Mouse (Mus musculus): ENCODE results near the gene Olfr118. TPM values are rescaled to one million over a fixed set of nuclear protein-coding genes. Genes with fewer than 3 reads are reported as not detected.
"Not testable (repeated sequence)": the region's sequence is repeated elsewhere in the genome, so short reads cannot be mapped to it uniquely, and the experiment has no call there.

Gene Olfr118
- not detected for total RNA-seq (2021)
- long read RNA-seq, experiment 1, result 0 reads
- long read RNA-seq, experiment 2, result 0 reads

- DNase-seq, result no peak
These were observed at the start of gene Olfr118 for GRCm38 (mm10) chr17:37666688-37667087. Olfr118 (plus strand) TSS chr17:37666988.

- DNase-seq, result no peak
These were observed 39.8 kb upstream of the Olfr118 start, which contains the start of the genes Olfr115 and Olfr116 for GRCm38 (mm10) chr17:37627009-37627408. Olfr115 (minus strand) TSS chr17:37627109. Olfr116 (minus strand) TSS chr17:37627199.

GRCm38 (mm10) chr17:37663682-37664081 is 3.1 kb upstream of the Olfr118 start, which contains the start of gene Olfr117:
Olfr117 (minus strand) TSS chr17:37663782.
- no peak for DNase-seq

- not testable (repeated sequence) for DNase-seq
These were observed 29.5 kb downstream of the Olfr118 start, which contains the start of gene Olfr119 for GRCm38 (mm10) chr17:37696264-37696663. Olfr119 (plus strand) TSS chr17:37696564.

- DNase-seq, result no peak
These were observed 54.7 kb downstream of the Olfr118 start, which contains the start of gene Olfr120 for GRCm38 (mm10) chr17:37721508-37721907. Olfr120 (plus strand) TSS chr17:37721808.

Other genes starting within 250 kb of the Olfr118 start
- not detected for gene Olfr108, start 221.5 kb upstream of the Olfr118 start, total RNA-seq (2021)
- not detected for gene Olfr109, start 208.1 kb upstream of the Olfr118 start, total RNA-seq (2021)
- not detected for gene H2-M2, start 183.4 kb upstream of the Olfr118 start, total RNA-seq (2021)
- not detected for gene Olfr110, start 174.5 kb upstream of the Olfr118 start, total RNA-seq (2021)
- not detected for gene Olfr111, start 159.0 kb upstream of the Olfr118 start, total RNA-seq (2021)
- not detected for gene Olfr112, start 97.5 kb upstream of the Olfr118 start, total RNA-seq (2021)
- gene Olfr113, start 89.3 kb upstream of the Olfr118 start, total RNA-seq (2021), result not detected
- gene Olfr114, start 74.2 kb upstream of the Olfr118 start, total RNA-seq (2021), result not detected
- gene Olfr115, start 39.9 kb upstream of the Olfr118 start, total RNA-seq (2021), result not detected
- gene Olfr116, start 39.8 kb upstream of the Olfr118 start, total RNA-seq (2021), result not detected
- gene Olfr117, start 3.2 kb upstream of the Olfr118 start, total RNA-seq (2021), result not detected
- gene Olfr119, start 29.6 kb downstream of the Olfr118 start, total RNA-seq (2021), result not detected
- gene Olfr120, start 54.8 kb downstream of the Olfr118 start, total RNA-seq (2021), result not detected
- not detected for gene Olfr121, start 81.9 kb downstream of the Olfr118 start, total RNA-seq (2021)
- gene Olfr122, start 101.6 kb downstream of the Olfr118 start, total RNA-seq (2021), result not detected
- gene Olfr123, start 126.5 kb downstream of the Olfr118 start, total RNA-seq (2021), result not detected
- gene Olfr124, start 132.9 kb downstream of the Olfr118 start, total RNA-seq (2021), result not detected
- not detected for gene Olfr125, start 166.0 kb downstream of the Olfr118 start, total RNA-seq (2021)
- gene Olfr126, start 180.5 kb downstream of the Olfr118 start, total RNA-seq (2021), result not detected
- gene Olfr127, start 233.4 kb downstream of the Olfr118 start, total RNA-seq (2021), result not detected

All from gastrocnemius, postnatal 25 days (tissue).